23 mouse cellular contexts compared by ENCODE assay signal in the genomic region with DNA sequence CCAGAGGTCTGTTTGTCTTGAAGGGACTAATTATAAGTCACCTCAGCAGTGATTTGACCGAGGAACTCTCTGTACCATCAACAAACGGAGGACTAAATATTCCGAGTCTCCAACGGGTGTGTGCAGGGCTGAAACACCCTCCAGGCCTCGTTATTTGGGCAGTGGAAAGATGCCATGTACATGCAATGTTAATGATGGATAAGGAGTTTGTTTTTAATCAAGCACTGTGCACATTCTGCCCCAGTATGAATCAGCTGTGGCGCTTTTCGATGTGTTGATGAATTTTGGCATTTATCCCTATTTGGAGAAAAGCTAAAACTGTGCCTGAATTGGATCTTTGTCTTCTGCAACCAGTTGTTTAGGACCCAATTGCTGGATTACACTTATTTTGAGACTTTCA. TPM values are rescaled to one million over a fixed set of nuclear protein-coding genes. Genes with fewer than 3 reads are reported as not detected.
DNase-seq lines count a peak whose midpoint lies in the region; ATAC-seq and TF ChIP-seq lines count a peak whose summit lies in the region.
"Had no signal": no experiment of that assay in that cellular context is flagged by ENCODE, and none has a peak within 500 bp of the region (broad histone marks: within the 10 kb centered on the region; RNA-seq: fewer than 3 reads in every experiment).

No protein-coding gene starts in this region.

- no peak for ATAC-seq in embryonic facial prominence, embryonic 11.5 days (replicated peaks; ENCODE audit: insufficient number of reproducible peaks, low FRiP score, low TSS enrichment, low read depth)
- no peak for ATAC-seq in embryonic facial prominence, embryonic 12.5 days (ENCODE audit: insufficient number of reproducible peaks, insufficient read depth, low FRiP score, low TSS enrichment)
- no peak for ATAC-seq in limb, embryonic 13.5 days (ENCODE audit: low FRiP score, low read depth)
- ATAC-seq in inflammation-experienced regulatory T-cells, adult 6 months, result no peak
- ATAC-seq: activated CD4-positive, CD25-positive, alpha-beta regulatory T cell, adult 4 months; forebrain, postnatal 0 days; liver, postnatal 0 days had no signal

- H3K4me1 ChIP-seq in embryonic facial prominence, embryonic 11.5 days (ENCODE audit: control insufficient read depth, insufficient read depth, low read length), result no peaks in the 10 kb centered on the region; the same call in none of the 2 replicates
- peaks cover 54% of the 10 kb centered on the region for H3K4me1 ChIP-seq in embryonic facial prominence, embryonic 10.5 days
- peaks cover 44% of the 10 kb centered on the region for H3K4me1 ChIP-seq in embryonic facial prominence, embryonic 12.5 days
- H3K4me1 ChIP-seq in limb, embryonic 13.5 days, result peaks cover 87% of the 10 kb centered on the region
- H3K4me1 ChIP-seq: heart, embryonic 10.5 days; megakaryocyte, embryonic 14.5 days had no signal

- H3K4me3 ChIP-seq in embryonic facial prominence, embryonic 11.5 days (ENCODE audit: low read depth, low read length), result no peak overlapping the region
- no peak overlapping the region for H3K4me3 ChIP-seq in embryonic facial prominence, embryonic 10.5 days
- no peak overlapping the region for H3K4me3 ChIP-seq in layer of hippocampus, adult 2 months
- H3K4me3 ChIP-seq in embryonic facial prominence, embryonic 12.5 days, result no peak overlapping the region
- no peak overlapping the region for H3K4me3 ChIP-seq in limb, embryonic 13.5 days
- H3K4me3 ChIP-seq: heart, embryonic 10.5 days; hindbrain, embryonic 12.5 days; megakaryocyte, embryonic 14.5 days had no signal

- H3K27me3 ChIP-seq in embryonic facial prominence, embryonic 11.5 days (ENCODE audit: control insufficient read depth, insufficient read depth, low read length), result no peaks in the 10 kb centered on the region
- H3K27me3 ChIP-seq in embryonic facial prominence, embryonic 10.5 days (replicated peaks; ENCODE audit: low read depth, poor library complexity, severe bottlenecking), result no peaks in the 10 kb centered on the region
- no peaks in the 10 kb centered on the region for H3K27me3 ChIP-seq in embryonic facial prominence, embryonic 12.5 days
- no peaks in the 10 kb centered on the region for H3K27me3 ChIP-seq in limb, embryonic 13.5 days
- H3K27me3 ChIP-seq: hindbrain, embryonic 12.5 days; megakaryocyte, embryonic 14.5 days had no signal

- H3K9ac ChIP-seq in embryonic facial prominence, embryonic 11.5 days (replicated peaks; ENCODE audit: low read length), result no peak overlapping the region
- no peak overlapping the region for H3K9ac ChIP-seq in embryonic facial prominence, embryonic 12.5 days
- H3K9ac ChIP-seq in limb, embryonic 13.5 days, result peak overlapping the region; percentile 39; the same call in 1 of the 2 replicates
- H3K9ac ChIP-seq: forebrain, postnatal 0 days; hindbrain, embryonic 12.5 days; liver, postnatal 0 days had no signal

- H3K4me2 ChIP-seq in embryonic facial prominence, embryonic 11.5 days (ENCODE audit: low read depth, low read length), result no peak overlapping the region
- H3K4me2 ChIP-seq in embryonic facial prominence, embryonic 12.5 days (replicated peaks), result no peak overlapping the region
- peak overlapping the region; percentile 41 for H3K4me2 ChIP-seq in limb, embryonic 13.5 days (replicated peaks)
- H3K4me2 ChIP-seq: hindbrain, embryonic 12.5 days had no signal

- no peaks in the 10 kb centered on the region for H3K9me3 ChIP-seq in embryonic facial prominence, embryonic 11.5 days (replicated peaks; ENCODE audit: control insufficient read depth, low read length)
- no peaks in the 10 kb centered on the region for H3K9me3 ChIP-seq in embryonic facial prominence, embryonic 10.5 days
- no peaks in the 10 kb centered on the region for H3K9me3 ChIP-seq in embryonic facial prominence, embryonic 12.5 days
- no peaks in the 10 kb centered on the region for H3K9me3 ChIP-seq in limb, embryonic 13.5 days
- H3K9me3 ChIP-seq: heart, embryonic 10.5 days; hindbrain, embryonic 12.5 days had no signal

- TF ChIP-seq CTCF in layer of hippocampus, adult 2 months (conservative IDR thresholded peaks at IDR 0.05), result no peak

- no peaks in the 10 kb centered on the region for H3K36me3 ChIP-seq in embryonic facial prominence, embryonic 11.5 days (replicated peaks; ENCODE audit: control insufficient read depth, insufficient read depth, low read depth, low read length)
- H3K36me3 ChIP-seq in embryonic facial prominence, embryonic 10.5 days (replicated peaks), result peaks cover 65% of the 10 kb centered on the region
- H3K36me3 ChIP-seq in embryonic facial prominence, embryonic 12.5 days, result peaks cover 34% of the 10 kb centered on the region
- peaks cover 57% of the 10 kb centered on the region for H3K36me3 ChIP-seq in limb, embryonic 13.5 days
- H3K36me3 ChIP-seq: heart, embryonic 10.5 days; hindbrain, embryonic 12.5 days had no signal

- no peak for DNase-seq in embryonic facial prominence, embryonic 11.5 days (ENCODE audit: low spot score)
- no peak for DNase-seq in embryonic facial prominence, embryonic 10.5 days (ENCODE audit: low spot score)
- DNase-seq in layer of hippocampus, adult 2 months (ENCODE audit: low spot score in 2 of 2), result peak in 1 of 2 experiments; percentile 44
- DNase-seq in layer of hippocampus, postnatal 10 days (ENCODE audit: low spot score in 2 of 2), result no peak
- DNase-seq in lung, postnatal 25 days (ENCODE audit: low spot score), result no peak
- DNase-seq: adrenal gland, postnatal 25 days; cerebellum, adult 8-10 months; forebrain, postnatal 0 days; heart, postnatal 10 days; kidney, adult 8-10 months; liver, postnatal 0 days; lung, postnatal 10 days; right cerebral cortex, postnatal 14 days; spleen, adult 18-20 months; thymus, postnatal 25 days had no signal

- 0 out of 2 replicates have a peak overlapping the region, but pooled peaks have one; percentile 38 for H3K27ac ChIP-seq in embryonic facial prominence, embryonic 11.5 days (replicated peaks; ENCODE audit: low read depth, low read length)
- H3K27ac ChIP-seq in embryonic facial prominence, embryonic 10.5 days (replicated peaks), result no peak overlapping the region
- peak overlapping the region; percentile 84 for H3K27ac ChIP-seq in layer of hippocampus, adult 2 months
- H3K27ac ChIP-seq in embryonic facial prominence, embryonic 12.5 days, result peak overlapping the region; percentile 25; the same call in 1 of the 2 replicates
- H3K27ac ChIP-seq in limb, embryonic 13.5 days, result peak overlapping the region; percentile 85
- H3K27ac ChIP-seq: heart, embryonic 10.5 days; hindbrain, embryonic 12.5 days had no signal

- WGBS in embryonic facial prominence, embryonic 11.5 days, result 52% methylated on average over 7 of the region's 7 CpGs
- 66% methylated on average over 7 of the region's 7 CpGs for WGBS in embryonic facial prominence, embryonic 10.5 days
- WGBS in embryonic facial prominence, embryonic 12.5 days, result 49% methylated on average over 7 of the region's 7 CpGs
- 34% methylated on average over 7 of the region's 7 CpGs for WGBS in limb, embryonic 13.5 days

RNA-seq across cellular contexts. Expression of a gene that starts 23.9 kb away (rescaled TPM):
- polyA plus RNA-seq in embryonic facial prominence, embryonic 11.5 days (2014; fragmentation: Nextera tagmentation; extraction: Ambion mirVana), result 28.6 and 32.9 TPM in 2 replicates
- polyA plus RNA-seq in embryonic facial prominence, embryonic 10.5 days (2016; fragmentation: Nextera tagmentation; extraction: Ambion mirVana), result 22.4 and 28.2 TPM in 2 replicates
- 1 to 10 TPM; 3.5 to 3.6 TPM for total RNA-seq in layer of hippocampus, adult 2 months (2021)
- total RNA-seq in layer of hippocampus, postnatal 10 days (2021), result 1 to 10 TPM; 3.0 to 4.0 TPM
- 49.5 and 53.2 TPM in 2 replicates for polyA plus RNA-seq in embryonic facial prominence, embryonic 12.5 days (2016; fragmentation: Nextera tagmentation; extraction: Ambion mirVana)
- polyA plus RNA-seq in limb, embryonic 13.5 days (2015; fragmentation: Nextera tagmentation; extraction: Ambion mirVana), result 61.5 and 64.9 TPM in 2 replicates
- not detected for polyA plus RNA-seq in inflammation-experienced regulatory T-cells, adult 6 months (2017; shearing (Covaris generic))
- total RNA-seq: neutrophil, adult 5-6 weeks had no signal
- polyA plus RNA-seq: activated CD4-positive, CD25-positive, alpha-beta regulatory T cell, adult 4 months had no signal

Comparison
In these comparisons a context has a peak if more than half of its experiments do, and no peak if none do; other contexts are left out.
1. RNA of a gene that starts 23.9 kb away (polyA plus RNA-seq): 61.5 to 64.9 TPM in limb, embryonic 13.5 days, 49.5 to 53.2 TPM in embryonic facial prominence, embryonic 12.5 days, 28.6 to 32.9 TPM in embryonic facial prominence, embryonic 11.5 days and 22.4 to 28.2 TPM in embryonic facial prominence, embryonic 10.5 days; not detected in inflammation-experienced regulatory T-cells, adult 6 months; every median in the first group is over 10 times any median in the second.